Mouse (Mus musculus) lung, embryonic 14.5 days (tissue): ENCODE measurements at regions not wholly inside any gene's neighbourhood (a gene's known extent, or its start where the extent isn't known, plus 50 kb on each side); places are given as distances from the start of the nearest gene placed in this dataset.

Source experiments
- ATAC-seq: fragments of 200-750 bp; cut with Nextera tagmentation; 2 replicates; pipeline ENCODE4 v1.8.0; 2017; ENCODE audit warnings: mild to moderate bottlenecking, moderate TSS enrichment, moderate library complexity; ENCODE audit not compliant: insufficient read depth
- DNase-seq: peaks from one replicate; pipeline ENCODE4 v3.0.0-alpha.2; 2015
- H3K27ac ChIP-seq: fragments of 300-500 bp; sonication (generic); 2 replicates; pipeline ENCODE4 v1.5.1; 2014; ENCODE audit warnings: low read depth, mild to moderate bottlenecking, moderate library complexity
- H3K27me3 ChIP-seq: fragments of 300-500 bp; sonication (generic); 2 replicates; pipeline ENCODE4 v1.6.1; 2014; ENCODE audit warnings: low read length, control low read depth; ENCODE audit not compliant: insufficient read depth
- H3K36me3 ChIP-seq: fragments of 300-500 bp; sonication (generic); 2 replicates; pipeline ENCODE4 v1.6.1; 2014; ENCODE audit warnings: control low read depth; ENCODE audit not compliant: insufficient read depth
- H3K4me1 ChIP-seq: fragments of 300-500 bp; sonication (generic); 2 replicates; pipeline ENCODE4 v1.6.1; 2014; ENCODE audit warnings: antibody characterized with exemption, control low read depth; ENCODE audit not compliant: insufficient read depth
- H3K4me2 ChIP-seq: fragments of 300-500 bp; sonication (generic); 2 replicates; pipeline ENCODE4 v1.6.1; 2014; ENCODE audit warnings: mild to moderate bottlenecking
- H3K4me3 ChIP-seq: fragments of 300-500 bp; sonication (generic); 2 replicates; pipeline ENCODE4 v1.5.1; 2014; ENCODE audit warnings: low read depth, low read length
- H3K9ac ChIP-seq: fragments of 300-500 bp; sonication (generic); 2 replicates; pipeline ENCODE4 v1.6.1; 2014
- H3K9me3 ChIP-seq: fragments of 300-500 bp; sonication (generic); 2 replicates; pipeline ENCODE4 v1.6.1; 2016; ENCODE audit warnings: low read depth, low read length, control low read depth
- CTCF ChIP-seq: IDR thresholded peaks from 2 replicates; pipeline ENCODE4 v1.5.1; 2016; ENCODE audit warnings: antibody characterized with exemption, low read depth
- WGBS: fragments of 180-500 bp; shearing (Covaris S2); extraction: QIAGEN DNeasy Blood & Tissue Kit; methylation state at CpG from one replicate; pipeline ENCODE4 v1.1.7; 2014; 5-methylcytosine and 5-hydroxymethylcytosine counted together

- TF ChIP-seq CTCF, result no peak
- Histone ChIP-seq H3K4me1 (0 out of 2 replicates have a peak, but pooled peaks cover 4% of the 10 kb centered on the region), H3K4me2 (peak overlapping the region; percentile 28; the same call in 1 of the 2 replicates), H3K4me3 (no peak overlapping the region), H3K27ac (no peak overlapping the region), H3K27me3 (no peaks in the 10 kb centered on the region), H3K9ac (no peak overlapping the region), H3K9me3 (no peaks in the 10 kb centered on the region), H3K36me3 (no peaks in the 10 kb centered on the region)
- 29% methylated on average over 14 of the region's 14 CpGs for WGBS
- ATAC-seq, result peak; percentile 97
- peak; percentile 90 for DNase-seq
Observed at GRCm38 (mm10) chr2:80793345-80794147, 176.5 kb downstream of the Nup35 start.

- no peak for TF ChIP-seq CTCF
- Histone ChIP-seq H3K27me3 (no peaks in the 10 kb centered on the region), H3K4me2 (no peak overlapping the region), H3K27ac (no peak overlapping the region), H3K4me3 (no peak overlapping the region), H3K4me1 (0 out of 2 replicates have a peak, but pooled peaks cover 4% of the 10 kb centered on the region), H3K9me3 (no peaks in the 10 kb centered on the region), H3K36me3 (no peaks in the 10 kb centered on the region), H3K9ac (no peak overlapping the region)
- ATAC-seq, result no peak
- no peak for DNase-seq
- 63% methylated on average over 7 of the region's 7 CpGs for WGBS
Observed at GRCm38 (mm10) chr2:80794148-80794507, 177.1 kb downstream of the Nup35 start.

GRCm38 (mm10) chr2:80819268-80819667, 202.2 kb downstream of the Nup35 start:
- no peak overlapping the region for H3K27ac ChIP-seq
- no peaks in the 10 kb centered on the region for H3K9me3 ChIP-seq
- H3K36me3 ChIP-seq, result no peaks in the 10 kb centered on the region
- no peak overlapping the region for H3K4me3 ChIP-seq
- WGBS, result 30% methylated on average over 2 of the region's 2 CpGs
- no peaks in the 10 kb centered on the region for H3K27me3 ChIP-seq
- no peak for TF ChIP-seq CTCF
- DNase-seq (peak; percentile 79), ATAC-seq (peak; percentile 62; the same call in 1 of the 2 replicates)
- H3K9ac ChIP-seq, result no peak overlapping the region
- H3K4me2 ChIP-seq, result no peak overlapping the region
- H3K4me1 ChIP-seq, result no peaks in the 10 kb centered on the region

DNA sequence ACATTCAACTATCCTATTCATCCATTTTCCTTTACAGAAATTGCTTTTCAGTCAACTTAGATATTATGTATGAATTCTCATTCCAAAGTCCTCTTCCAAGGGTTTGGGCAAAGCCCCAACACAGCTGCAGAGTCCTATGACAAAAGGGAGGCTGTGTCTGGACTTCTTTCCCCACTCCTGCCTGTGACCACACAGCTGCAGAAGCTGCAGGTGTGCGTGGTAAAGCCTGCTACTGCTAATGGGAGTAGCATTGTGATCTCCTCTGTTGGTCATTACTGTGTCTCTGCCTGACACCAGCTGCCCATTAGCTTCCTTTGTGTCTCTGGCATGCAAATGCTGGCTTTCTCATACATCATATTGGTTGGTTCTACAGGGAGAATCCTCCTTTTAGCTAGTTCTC, 234.0 kb downstream of the Nup35 start:
- ATAC-seq (no peak), DNase-seq (no peak)
- 47% methylated on average over 1 of the region's 1 CpGs for whole genome bisulfite sequencing
- Histone ChIP-seq H3K4me2 (no peak overlapping the region), H3K27ac (no peak overlapping the region), H3K36me3 (no peaks in the 10 kb centered on the region), H3K4me1 (no peaks in the 10 kb centered on the region), H3K4me3 (no peak overlapping the region), H3K9me3 (no peaks in the 10 kb centered on the region), H3K27me3 (no peaks in the 10 kb centered on the region), H3K9ac (no peak overlapping the region)
- TF ChIP-seq CTCF, result no peak

GRCm38 (mm10) chr2:80855214-80855613, 238.2 kb downstream of the Nup35 start:
- no peaks in the 10 kb centered on the region for H3K36me3 ChIP-seq
- TF ChIP-seq CTCF, result no peak
- H3K9me3 ChIP-seq, result no peaks in the 10 kb centered on the region
- H3K4me1 ChIP-seq, result no peaks in the 10 kb centered on the region
- ATAC-seq, result no peak
- WGBS, result 38% methylated on average over 4 of the region's 4 CpGs
- H3K4me3 ChIP-seq, result no peak overlapping the region
- DNase-seq, result no peak
- H3K9ac ChIP-seq, result no peak overlapping the region
- no peak overlapping the region for H3K27ac ChIP-seq
- no peak overlapping the region for H3K4me2 ChIP-seq
- H3K27me3 ChIP-seq, result no peaks in the 10 kb centered on the region

DNA sequence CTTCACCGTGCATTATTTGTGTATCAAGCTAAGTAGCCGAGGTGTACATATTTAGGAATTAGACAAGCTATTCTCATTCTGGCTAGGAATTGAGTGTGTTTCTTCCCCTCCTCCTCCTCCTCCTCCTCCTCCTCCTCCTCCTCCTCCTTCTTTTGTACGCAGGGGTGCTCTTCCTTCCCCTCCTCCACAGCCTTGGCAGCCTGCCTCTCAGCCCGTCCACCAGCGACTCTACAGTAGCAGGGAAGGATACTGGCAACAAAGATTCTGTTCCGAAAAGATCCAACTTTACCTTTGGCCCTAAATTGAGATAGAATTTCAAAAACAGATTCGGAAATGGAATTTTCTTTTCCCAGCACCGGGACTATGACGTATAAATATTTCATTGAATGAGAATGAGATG, 253.0 kb downstream of the Nup35 start:
- Histone ChIP-seq H3K36me3 (no peaks in the 10 kb centered on the region), H3K4me1 (no peaks in the 10 kb centered on the region), H3K4me2 (no peak overlapping the region), H3K4me3 (no peak overlapping the region), H3K27me3 (no peaks in the 10 kb centered on the region), H3K27ac (no peak overlapping the region), H3K9me3 (no peaks in the 10 kb centered on the region), H3K9ac (no peak overlapping the region)
- peak; percentile 14 for DNase-seq
- no peak for TF ChIP-seq CTCF
- no peak for ATAC-seq
- 64% methylated on average over 8 of the region's 9 CpGs for WGBS

DNA sequence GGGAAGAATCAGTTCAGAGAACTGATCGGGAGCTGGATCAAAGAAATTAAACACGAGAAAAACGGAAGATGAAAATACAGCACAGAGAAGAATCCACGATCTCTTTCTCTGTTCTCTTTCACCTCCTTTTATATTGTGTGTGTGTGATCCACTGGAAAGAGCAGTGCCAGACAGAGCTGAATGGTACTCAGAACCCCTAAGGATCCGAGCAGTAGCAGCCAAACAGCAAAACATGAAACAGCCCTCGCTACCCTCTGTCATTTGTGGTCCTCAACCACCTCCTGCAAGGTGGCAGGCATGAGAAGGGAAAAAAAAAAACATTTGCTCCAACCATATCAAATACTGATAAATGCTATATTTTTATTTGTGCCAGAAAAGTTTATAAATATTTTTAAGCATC, 253.4 kb downstream of the Nup35 start:
- no peaks in the 10 kb centered on the region for H3K36me3 ChIP-seq
- H3K27ac ChIP-seq, result no peak overlapping the region
- no peak overlapping the region for H3K9ac ChIP-seq
- H3K9me3 ChIP-seq, result no peaks in the 10 kb centered on the region
- 72% methylated on average over 6 of the region's 6 CpGs for WGBS
- ATAC-seq (no peak), DNase-seq (no peak)
- H3K4me2 ChIP-seq, result no peak overlapping the region
- no peak overlapping the region for H3K4me3 ChIP-seq
- no peak for TF ChIP-seq CTCF
- H3K27me3 ChIP-seq, result no peaks in the 10 kb centered on the region
- no peaks in the 10 kb centered on the region for H3K4me1 ChIP-seq
